Mouse (Mus musculus): ENCODE data around the gene Notch3. TPM values are rescaled to one million over a fixed set of nuclear protein-coding genes. Genes with fewer than 3 reads are reported as not detected.
A peak's percentile ranks its signal among the peaks of the same experiment; 100 is the strongest.

The Notch3 gene
- total RNA-seq, 2 experiments from 2014 or later, result 8.1 to 13.0 TPM

DNA sequence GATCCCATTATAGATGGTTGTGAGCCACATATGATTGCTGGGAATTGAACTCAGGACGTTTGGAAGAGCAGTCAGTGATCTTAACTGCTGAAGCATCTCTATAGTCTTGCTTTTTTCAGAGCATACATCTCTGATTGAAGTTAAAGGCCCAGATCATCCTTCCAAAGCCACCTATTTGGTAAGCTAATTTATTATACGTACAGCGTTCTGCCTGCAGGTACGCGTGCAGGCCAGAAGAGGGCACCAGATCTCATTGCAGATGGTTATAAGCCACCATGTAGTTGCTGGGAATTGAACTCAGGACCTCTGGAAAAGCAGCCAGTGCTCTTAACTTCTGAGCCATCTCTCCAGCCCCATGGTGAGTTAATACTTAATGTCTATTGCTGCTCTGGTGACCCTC lies 73.8 kb downstream of the Notch3 start:
- DNase-seq, result no peak

DNA sequence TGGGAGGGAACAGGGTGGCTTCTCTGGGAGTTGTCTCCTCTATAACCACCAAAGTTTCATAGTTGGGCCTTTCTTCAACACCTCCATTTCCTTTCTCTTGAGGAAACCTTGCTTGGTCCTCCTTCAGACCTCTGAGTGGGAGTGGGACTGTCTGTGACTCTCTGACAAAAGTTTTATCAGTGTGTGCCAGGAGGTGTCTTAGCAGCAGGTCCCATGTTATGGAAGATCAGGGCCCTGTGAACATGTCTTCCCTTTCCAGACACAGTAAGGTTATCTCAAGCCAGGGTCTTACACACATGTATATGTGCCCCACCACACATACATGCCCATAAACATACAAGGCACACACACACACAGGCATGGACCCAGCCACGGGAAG lies 74.4 kb downstream of the Notch3 start:
- no peak for DNase-seq

DNA sequence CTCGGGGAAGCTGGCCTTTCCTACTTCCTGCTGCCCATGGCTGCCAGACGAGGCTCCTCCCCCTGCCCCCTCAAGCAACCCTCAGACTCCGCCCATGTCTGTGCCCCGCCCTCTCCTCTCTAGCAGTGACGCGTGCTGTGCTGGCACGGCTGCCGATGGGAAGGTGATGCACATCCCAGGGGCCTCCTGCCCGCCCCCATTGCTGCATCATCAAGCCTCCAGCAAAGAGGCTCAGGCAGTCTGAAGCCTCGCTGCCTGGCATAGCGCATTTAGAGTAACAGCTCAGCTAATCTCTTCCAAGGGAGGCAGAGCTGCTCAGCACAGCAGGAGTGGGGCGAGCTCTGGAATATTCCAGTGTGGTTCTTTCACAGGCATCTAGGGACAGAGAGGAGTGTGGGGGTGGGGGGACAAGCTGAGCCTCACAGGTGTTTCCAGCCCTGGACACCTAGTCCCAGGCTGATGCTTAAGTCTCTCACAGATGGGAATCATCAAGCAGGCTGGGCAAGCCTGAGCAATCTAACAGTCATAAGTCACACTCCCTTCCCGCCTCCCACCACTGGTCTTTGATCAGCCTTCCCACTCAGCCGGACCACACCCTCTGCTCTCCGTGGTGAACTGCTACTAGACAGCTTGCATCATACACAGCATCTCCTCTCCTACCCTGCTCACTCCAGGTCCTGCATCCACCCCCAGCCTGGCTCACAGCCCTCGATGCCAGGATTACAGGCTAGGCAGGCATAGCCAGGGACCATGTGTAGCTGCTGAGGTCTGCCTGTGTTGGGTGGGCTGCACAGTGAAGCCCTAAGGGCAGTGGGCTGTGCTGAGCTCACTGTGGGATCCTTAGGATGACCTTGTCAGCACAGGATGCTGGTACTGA lies 75.0 kb downstream of the Notch3 start:
- DNase-seq, result peak; percentile 85 to 91

DNA sequence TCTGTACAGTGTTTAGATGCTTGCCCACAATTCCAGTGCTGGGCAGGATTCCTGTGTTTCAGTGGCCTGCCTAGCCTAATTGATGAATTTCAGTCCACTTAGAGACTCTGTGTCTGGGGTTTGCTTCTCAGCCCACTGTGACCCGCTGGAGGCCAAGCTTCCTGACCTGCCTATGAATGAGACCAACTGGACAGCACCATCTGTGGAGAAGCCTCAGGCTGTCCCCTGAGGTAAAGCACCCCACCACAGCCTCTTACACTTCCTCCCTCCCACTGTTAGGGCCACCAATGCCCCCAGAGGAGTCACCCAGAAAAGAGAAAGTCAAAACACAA lies 75.7 kb downstream of the Notch3 start:
- DNase-seq, result no peak

DNA sequence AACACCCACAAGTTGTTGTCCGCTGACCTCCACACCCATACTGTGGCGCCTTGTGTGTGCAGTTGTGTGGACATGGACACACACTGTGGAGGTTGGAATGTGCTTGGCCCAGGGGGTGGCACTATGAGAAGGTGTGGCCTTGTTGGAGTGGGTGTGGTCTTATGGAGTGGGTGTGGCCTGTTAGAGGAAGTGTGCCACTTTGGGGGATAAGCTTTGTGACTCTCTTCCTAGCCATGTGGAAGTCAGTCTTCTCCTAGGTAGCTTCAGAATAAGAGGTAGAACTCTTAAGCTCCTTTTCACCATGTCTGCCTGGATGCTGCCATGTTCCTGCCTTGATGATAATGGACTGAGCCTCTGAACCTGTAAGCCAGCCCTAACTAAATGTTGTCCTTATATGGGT lies 79.6 kb downstream of the Notch3 start:
- no peak for DNase-seq

DNA sequence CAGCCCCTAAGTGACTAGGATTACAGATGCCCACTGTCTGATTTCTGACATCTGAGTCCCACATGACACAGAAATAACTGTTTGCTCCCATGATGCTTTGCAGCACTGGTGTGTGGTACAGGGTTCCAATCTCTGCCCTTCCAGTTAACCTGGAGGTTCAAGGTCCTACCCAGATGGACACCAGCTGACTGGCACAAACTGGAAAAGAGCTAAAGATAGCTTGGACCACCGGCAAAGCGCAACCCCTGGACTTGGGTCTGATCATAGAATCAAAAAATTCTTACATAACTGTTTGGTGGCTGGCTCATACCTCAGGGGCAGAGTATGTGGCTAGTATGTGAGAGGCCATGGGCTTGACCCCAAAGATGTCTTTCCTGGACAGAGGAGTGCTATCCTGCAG lies 83.3 kb downstream of the Notch3 start:
- DNase-seq, result no peak

DNA sequence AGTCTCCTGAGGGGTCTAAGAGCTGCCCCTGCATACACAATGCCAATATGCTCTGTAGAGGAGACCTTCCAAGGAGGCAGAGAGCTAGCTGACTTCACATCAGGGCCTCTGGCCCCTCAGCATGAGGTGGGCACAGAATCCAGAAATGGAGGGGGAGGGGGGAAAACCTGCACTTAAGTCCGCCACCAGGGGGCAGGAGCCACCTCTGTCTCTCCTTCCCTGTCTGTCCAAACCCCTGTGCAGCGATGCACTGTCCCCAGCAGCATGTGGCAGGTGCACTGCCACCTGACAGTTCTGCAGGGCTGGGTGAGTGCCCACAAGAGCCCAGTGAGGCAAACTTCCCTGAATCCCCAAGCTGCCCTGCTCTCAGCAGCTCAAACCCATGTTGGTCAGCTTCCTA lies 91.5 kb downstream of the Notch3 start:
- peak; percentile 55 to 74 for DNase-seq

DNA sequence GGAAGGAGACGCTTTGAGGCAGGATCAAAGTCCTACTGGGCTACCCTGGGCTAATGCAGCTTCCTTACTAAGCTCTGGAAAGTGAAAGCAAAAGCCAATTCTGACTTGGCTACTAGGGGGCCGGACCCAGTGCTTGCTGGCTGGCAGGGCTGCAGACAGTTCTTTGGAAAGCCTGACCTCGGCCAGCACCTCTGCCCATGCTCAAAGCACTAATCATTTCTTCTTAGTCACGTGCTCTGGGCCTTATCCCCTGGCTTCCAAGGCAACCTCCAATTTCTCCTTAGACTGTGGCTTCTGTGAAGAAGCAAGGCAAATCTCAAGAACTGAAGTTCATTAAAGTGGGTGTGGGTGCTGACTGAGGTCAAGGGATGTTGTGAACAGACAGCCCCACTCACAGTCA lies 92.0 kb downstream of the Notch3 start:
- DNase-seq, result peak; percentile 23 to 42

DNA sequence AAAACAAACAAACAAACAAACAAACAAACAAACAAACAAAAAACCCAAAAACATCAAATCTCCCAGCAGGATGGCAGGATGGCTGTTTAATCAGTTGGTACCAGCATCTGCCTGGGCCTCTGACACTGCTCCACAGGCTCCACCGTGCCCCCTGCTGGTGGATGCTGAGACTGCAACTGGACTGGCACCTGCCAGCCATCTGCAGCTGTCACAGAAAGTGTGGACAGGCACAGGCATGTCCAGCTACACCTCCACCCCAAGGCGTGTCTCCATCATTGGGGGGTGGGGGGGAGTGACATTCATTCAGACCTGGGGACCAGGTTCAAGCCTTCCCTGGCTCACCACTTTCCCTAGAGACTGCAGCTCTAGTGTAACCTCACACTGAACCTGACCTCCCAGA lies 93.3 kb downstream of the Notch3 start:
- DNase-seq, result peak; percentile 92 to 94

Other genes with a start within 250 kb of the Notch3 start
- 10 to 100 TPM; 21.7 to 30.4 TPM for gene Rrp1b, start 130.8 kb downstream of the Notch3 start, total RNA-seq (2021)
- gene Hsf2bp, start 130.5 kb downstream of the Notch3 start, total RNA-seq (2021), result 1 to 10 TPM in 1 of 2 experiments, under 1 TPM in 1; 0.46 to 1.3 TPM
- gene Ephx3, start 22.7 kb upstream of the Notch3 start, total RNA-seq (2021), result under 1 TPM in 1 of 2 experiments, not detected in 1; 0.33 TPM
- gene Brd4, start 117.9 kb upstream of the Notch3 start, total RNA-seq (2021), result 100 to 1,000 TPM in 1 of 2 experiments, 10 to 100 TPM in 1; 90.3 to 112 TPM
- 10 to 100 TPM; 55.1 to 77.5 TPM for gene Akap8, start 154.4 kb upstream of the Notch3 start, total RNA-seq (2021)
- 100 to 1,000 TPM in 1 of 2 experiments, 10 to 100 TPM in 1; 81.2 to 102 TPM for gene Akap8l, start 183.8 kb upstream of the Notch3 start, total RNA-seq (2021)
- 10 to 100 TPM; 48.5 to 49.9 TPM for gene Wiz, start 222.6 kb upstream of the Notch3 start, total RNA-seq (2021)
- 1 to 10 TPM; 1.2 to 1.8 TPM for gene Rasal3, start 236.7 kb upstream of the Notch3 start, total RNA-seq (2021)

Measured in adrenal gland, postnatal 36 days (tissue).